Mouse (Mus musculus) MEL (cell line): ENCODE results near the gene Tmem231. TPM values are rescaled to one million over a fixed set of nuclear protein-coding genes. Genes with fewer than 3 reads are reported as not detected.
A peak's percentile ranks its signal among the peaks of the same experiment; 100 is the strongest.

ENCODE experiments used
- DNase-seq: peaks from one replicate; pipeline ENCODE4 v3.0.0; 2011; ENCODE audit warnings: low read depth, low spot score
- H3K27ac ChIP-seq: 2 replicates; pipeline ENCODE4 v1.5.1; 2012; ENCODE audit warnings: low read depth, mild to moderate bottlenecking, control low read depth, low read length, moderate library complexity; ENCODE audit not compliant: control insufficient read depth
- H3K27me3 ChIP-seq, 2 experiments: fragments of 150-350 bp in 1 of 2; sonication (generic) in 1 of 2; 2 replicates each; pipeline ENCODE4 v1.6.1; 2012; ENCODE audit warnings: low read length in 2 of 2, mild to moderate bottlenecking in 2 of 2, improper control_type of control experiment in 1 of 2, moderate library complexity in 1 of 2; ENCODE audit not compliant: insufficient read depth in 2 of 2, control insufficient read depth in 1 of 2
- H3K36me3 ChIP-seq, 2 experiments: 2 replicates each; pipeline ENCODE4 v1.6.1; 2012 to 2014; ENCODE audit warnings: low read length in 2 of 2, improper control_type of control experiment in 1 of 2, inconsistent platforms in 1 of 2, mild to moderate bottlenecking in 1 of 2; ENCODE audit not compliant: insufficient read depth in 2 of 2, control insufficient read depth in 1 of 2
- H3K4me1 ChIP-seq, 2 experiments: fragments of 150-350 bp in 1 of 2; sonication (generic) in 1 of 2; 2 replicates each; pipeline ENCODE4 v1.6.1; 2012; ENCODE audit warnings: low read length in 2 of 2, improper control_type of control experiment in 1 of 2, mild to moderate bottlenecking in 1 of 2; ENCODE audit not compliant: insufficient read depth in 2 of 2, control insufficient read depth in 1 of 2
- H3K4me3 ChIP-seq, 2 experiments: fragments of 150-350 bp in 1 of 2; sonication (generic) in 1 of 2; 2 replicates each; pipeline ENCODE4 v1.5.1; 2012; ENCODE audit warnings: low read depth in 2 of 2, low read length in 2 of 2, mild to moderate bottlenecking in 2 of 2, moderate library complexity in 2 of 2, control low read depth in 1 of 2, improper control_type of control experiment in 1 of 2; ENCODE audit not compliant: control insufficient read depth in 1 of 2, insufficient read depth in 1 of 2
- H3K79me2 ChIP-seq: 2 replicates; pipeline ENCODE4 v1.6.1; 2012; ENCODE audit warnings: mild to moderate bottlenecking, low read length, moderate library complexity; ENCODE audit not compliant: control insufficient read depth, poor library complexity, insufficient read depth
- H3K9ac ChIP-seq: 2 replicates; pipeline ENCODE4 v1.6.1; 2012; ENCODE audit warnings: low read depth, mild to moderate bottlenecking, control low read depth, low read length, moderate library complexity; ENCODE audit not compliant: control insufficient read depth, poor library complexity, severe bottlenecking
- H3K9me3 ChIP-seq: fragments of 150-350 bp; sonication (generic); replicated peaks from 2 replicates; pipeline ENCODE4 v1.6.1; 2012; ENCODE audit warnings: mild to moderate bottlenecking, low read length, improper control_type of control experiment, moderate library complexity; ENCODE audit not compliant: insufficient read depth
- CHD1 ChIP-seq: IDR thresholded peaks from 2 replicates; pipeline ENCODE4 v1.6.1; 2012; ENCODE audit warnings: low read depth, mild to moderate bottlenecking, inconsistent platforms, low read length, improper control_type of control experiment
- CHD2 ChIP-seq: IDR thresholded peaks from 2 replicates; pipeline ENCODE4 v1.6.1; 2011; ENCODE audit warnings: low read length, improper control_type of control experiment
- CTCF ChIP-seq, 3 experiments: IDR thresholded peaks in 2 of 3; conservative IDR thresholded peaks in 1 of 3; 2 replicates each; pipeline ENCODE4 v1.5.1; 2011 to 2012; ENCODE audit warnings: low read length in 3 of 3, low read depth in 2 of 3, mild to moderate bottlenecking in 2 of 3, improper control_type of control experiment in 1 of 3, inconsistent platforms in 1 of 3, mixed read lengths in 1 of 3, moderate library complexity in 1 of 3; ENCODE audit not compliant: control insufficient read depth in 1 of 3, insufficient read depth in 1 of 3, poor library complexity in 1 of 3, severe bottlenecking in 1 of 3
- E2F4 ChIP-seq: IDR thresholded peaks from 2 replicates; pipeline ENCODE4 v1.6.1; 2011; ENCODE audit warnings: low read depth, low read length, improper control_type of control experiment, borderline replicate concordance
- ELF1 ChIP-seq: IDR thresholded peaks from 2 replicates; pipeline ENCODE4 v1.6.1; 2014; ENCODE audit warnings: low read depth, mild to moderate bottlenecking, inconsistent platforms, low read length, improper control_type of control experiment, moderate library complexity
- EP300 ChIP-seq, 2 experiments: IDR thresholded peaks; 2 replicates each; pipeline ENCODE4 v1.6.1; 2011; ENCODE audit warnings: improper control_type of control experiment in 2 of 2, low read length in 2 of 2, low read depth in 1 of 2, mild to moderate bottlenecking in 1 of 2
- ETS1 ChIP-seq: IDR thresholded peaks from 2 replicates; pipeline ENCODE4 v1.6.1; 2012; ENCODE audit warnings: low read depth, mild to moderate bottlenecking, inconsistent platforms, low read length, improper control_type of control experiment, moderate library complexity
- GABPA ChIP-seq: IDR thresholded peaks from 2 replicates; pipeline ENCODE4 v1.6.1; 2012; ENCODE audit warnings: low read depth, mild to moderate bottlenecking, inconsistent platforms, low read length, improper control_type of control experiment, moderate library complexity
- GATA1 ChIP-seq: IDR thresholded peaks from 2 replicates; pipeline ENCODE4 v1.6.1; 2011; ENCODE audit warnings: low read depth, low read length, improper control_type of control experiment
- HCFC1 ChIP-seq: IDR thresholded peaks from 2 replicates; pipeline ENCODE4 v1.6.1; 2012; ENCODE audit warnings: low read depth, mild to moderate bottlenecking, inconsistent platforms, low read length, improper control_type of control experiment, moderate library complexity
- JUND ChIP-seq: IDR thresholded peaks from 2 replicates; pipeline ENCODE4 v1.6.1; 2011; ENCODE audit warnings: low read depth, mild to moderate bottlenecking, improper control_type of control experiment, low read length
- KAT2A ChIP-seq: conservative IDR thresholded peaks from 2 replicates; pipeline ENCODE4 v1.6.1; 2012; ENCODE audit warnings: low read depth, low read length, improper control_type of control experiment, inconsistent platforms
- MAFK ChIP-seq: IDR thresholded peaks from 2 replicates; pipeline ENCODE4 v1.6.1; 2011; ENCODE audit warnings: low read depth, mild to moderate bottlenecking, low read length, improper control_type of control experiment, borderline replicate concordance
- MAX ChIP-seq: IDR thresholded peaks from 2 replicates; pipeline ENCODE4 v1.6.1; 2011; ENCODE audit warnings: low read length, improper control_type of control experiment
- MAZ ChIP-seq: IDR thresholded peaks from 2 replicates; pipeline ENCODE4 v1.6.1; 2012; ENCODE audit warnings: low read depth, mild to moderate bottlenecking, inconsistent platforms, low read length, improper control_type of control experiment
- MEF2A ChIP-seq: IDR thresholded peaks from 2 replicates; pipeline ENCODE4 v1.6.1; 2014; ENCODE audit warnings: low read depth, mild to moderate bottlenecking, inconsistent platforms, low read length, improper control_type of control experiment; ENCODE audit not compliant: poor library complexity, insufficient replicate concordance, severe bottlenecking; ENCODE audit errors: extremely low read depth
- MXI1 ChIP-seq: IDR thresholded peaks from 2 replicates; pipeline ENCODE4 v1.6.1; 2011; ENCODE audit warnings: mild to moderate bottlenecking, low read depth, low read length, improper control_type of control experiment
- MYB ChIP-seq: IDR thresholded peaks from 2 replicates; pipeline ENCODE4 v1.6.1; 2011; ENCODE audit warnings: mild to moderate bottlenecking, low read depth, low read length, improper control_type of control experiment
- MYC ChIP-seq: IDR thresholded peaks from 2 replicates; pipeline ENCODE4 v1.6.1; 2011; ENCODE audit warnings: low read depth, mild to moderate bottlenecking, low read length, improper control_type of control experiment, moderate library complexity
- NELFE ChIP-seq: IDR thresholded peaks from 2 replicates; pipeline ENCODE4 v1.6.1; 2011; ENCODE audit warnings: low read depth, low read length, improper control_type of control experiment
- NRF1 ChIP-seq: IDR thresholded peaks from 2 replicates; pipeline ENCODE4 v1.6.1; 2014; ENCODE audit warnings: low read depth, mild to moderate bottlenecking, inconsistent platforms, low read length, improper control_type of control experiment, moderate library complexity; ENCODE audit not compliant: poor library complexity, insufficient read depth, severe bottlenecking
- POLR2A ChIP-seq, 2 experiments: IDR thresholded peaks; 2 replicates each; pipeline ENCODE4 v1.6.1; 2011 to 2012; ENCODE audit warnings: low read length in 2 of 2, mild to moderate bottlenecking in 2 of 2, control low read depth in 1 of 2, improper control_type of control experiment in 1 of 2, low read depth in 1 of 2, moderate library complexity in 1 of 2; ENCODE audit not compliant: control insufficient read depth in 1 of 2, insufficient read depth in 1 of 2, poor library complexity in 1 of 2
- POLR2AphosphoS2 ChIP-seq: IDR thresholded peaks from 2 replicates; pipeline ENCODE4 v1.6.1; 2011; ENCODE audit warnings: low read length, improper control_type of control experiment
- RAD21 ChIP-seq: IDR thresholded peaks from 2 replicates; pipeline ENCODE4 v1.6.1; 2011; ENCODE audit warnings: mild to moderate bottlenecking, low read depth, low read length, improper control_type of control experiment
- SIN3A ChIP-seq: IDR thresholded peaks from 2 replicates; pipeline ENCODE4 v1.6.1; 2012; ENCODE audit warnings: low read length, improper control_type of control experiment, inconsistent platforms
- SMC3 ChIP-seq: IDR thresholded peaks from 2 replicates; pipeline ENCODE4 v1.6.1; 2011; ENCODE audit warnings: low read depth, low read length, improper control_type of control experiment
- TAL1 ChIP-seq: IDR thresholded peaks from 2 replicates; pipeline ENCODE4 v1.6.1; 2012; ENCODE audit warnings: mild to moderate bottlenecking, inconsistent platforms, low read length, moderate library complexity, mixed read lengths
- TBP ChIP-seq: IDR thresholded peaks from 2 replicates; pipeline ENCODE4 v1.8.0; 2011; ENCODE audit warnings: low read depth, low read length, improper control_type of control experiment
- TCF12 ChIP-seq: IDR thresholded peaks from 2 replicates; pipeline ENCODE4 v1.6.1; 2014; ENCODE audit warnings: low read depth, mild to moderate bottlenecking, inconsistent platforms, low read length, improper control_type of control experiment, moderate library complexity
- UBTF ChIP-seq: IDR thresholded peaks from 2 replicates; pipeline ENCODE4 v1.6.1; 2012; ENCODE audit warnings: low read depth, mild to moderate bottlenecking, inconsistent platforms, low read length, improper control_type of control experiment, moderate library complexity, borderline replicate concordance; ENCODE audit not compliant: insufficient read depth
- USF1 ChIP-seq: IDR thresholded peaks from 2 replicates; pipeline ENCODE4 v1.6.1; 2014; ENCODE audit warnings: low read depth, mild to moderate bottlenecking, inconsistent platforms, low read length, improper control_type of control experiment, moderate library complexity
- USF2 ChIP-seq, 2 experiments: IDR thresholded peaks; 2 replicates each; pipeline ENCODE4 v1.6.1; 2011 to 2012; ENCODE audit warnings: improper control_type of control experiment in 2 of 2, low read length in 2 of 2, borderline replicate concordance in 1 of 2, inconsistent platforms in 1 of 2, low read depth in 1 of 2, mild to moderate bottlenecking in 1 of 2; ENCODE audit not compliant: insufficient read depth in 1 of 2
- ZC3H11A ChIP-seq: IDR thresholded peaks from 2 replicates; pipeline ENCODE4 v1.6.1; 2012; ENCODE audit warnings: low read depth, mild to moderate bottlenecking, inconsistent platforms, low read length, improper control_type of control experiment
- ZKSCAN1 ChIP-seq: IDR thresholded peaks from 2 replicates; pipeline ENCODE4 v1.6.1; 2012; ENCODE audit warnings: low read depth, mild to moderate bottlenecking, inconsistent platforms, low read length, improper control_type of control experiment, moderate library complexity
- ZMIZ1 ChIP-seq: IDR thresholded peaks from 2 replicates; pipeline ENCODE4 v1.6.1; 2012; ENCODE audit warnings: low read depth, mild to moderate bottlenecking, inconsistent platforms, low read length, improper control_type of control experiment, moderate library complexity
- ZNF384 ChIP-seq: IDR thresholded peaks from 2 replicates; pipeline ENCODE4 v1.6.1; 2012; ENCODE audit warnings: low read depth, mild to moderate bottlenecking, inconsistent platforms, low read length, improper control_type of control experiment
- polyA plus RNA-seq, 2 experiments: library from polyadenylated mRNA; stranded (reverse) in 1 of 2; unstranded in 1 of 2; fragments of >175 nt in 1 of 2; fragments of >200 nt in 1 of 2; gene quantifications; 2 replicates each; pipeline versions ENCODE4 v1.2.1 to v1.2.4; 2012; ENCODE audit warnings: low replicate concordance in 2 of 2, low read depth in 1 of 2; ENCODE audit not compliant: insufficient read length in 2 of 2, insufficient read depth in 1 of 2, missing spikeins in 1 of 2
- total RNA-seq: library from RNA; depleted of rRNA; stranded (reverse); fragments of 300-350 nt; gene quantifications from 2 replicates; pipeline ENCODE4 v1.2.3, GENCODE M21; 2012

Tmem231 gene
- total and polyA plus RNA-seq, 3 experiments, result 0.85 to 2.5 TPM; not detected in 1

DNA sequence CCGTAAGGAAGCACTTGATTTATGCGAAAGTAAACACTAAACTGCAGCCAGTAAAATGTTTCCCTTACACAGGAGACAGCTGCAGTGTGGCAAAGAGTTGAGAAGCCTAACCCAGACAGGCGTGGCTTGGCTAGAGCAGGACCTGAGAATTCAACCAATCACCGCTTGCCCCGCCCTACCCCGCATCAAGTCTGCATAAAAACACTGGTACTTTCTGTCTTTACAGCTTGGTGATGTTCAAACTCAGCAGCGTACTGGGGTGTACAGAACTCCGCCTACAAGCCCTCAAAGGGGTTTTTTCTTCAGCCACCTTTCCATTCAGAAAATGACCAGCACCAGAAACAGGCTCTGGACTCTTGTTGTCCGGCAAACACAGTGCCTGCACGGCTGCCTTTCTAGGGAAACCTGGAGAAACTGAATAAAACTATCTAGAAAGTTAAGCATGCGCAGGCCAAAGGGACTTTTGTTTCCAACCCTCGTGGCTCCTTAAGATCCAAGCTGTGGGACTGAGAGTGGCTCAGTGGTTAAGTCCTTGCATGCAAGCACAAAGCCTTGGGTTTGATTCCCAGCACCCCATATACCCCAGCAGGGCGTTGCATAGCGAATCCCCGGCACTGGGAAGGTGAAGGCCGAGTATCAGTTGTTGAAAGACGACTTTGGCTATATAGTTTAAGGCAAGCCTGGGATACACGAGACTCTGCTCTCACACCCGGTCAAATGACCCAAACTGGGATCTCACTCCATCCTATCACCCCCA lies 923 bp downstream of the Tmem231 start:
- DNase-seq, result peak; percentile 96
- Histone ChIP-seq H3K9ac (peak overlapping the region; percentile 64), H3K9me3 (no peaks in the 10 kb centered on the region), H3K79me2 (no peaks in the 10 kb centered on the region), H3K4me3 (peak overlapping the region; percentile 70 to 88), H3K27me3 (no peaks in the 10 kb centered on the region), H3K36me3 (peaks cover 0 to 20% of the 10 kb centered on the region in 2 experiments; a peak in 2 of 4 replicates), H3K27ac (peak overlapping the region; percentile 20; the same call in 1 of the 2 replicates), H3K4me1 (peaks cover 2 to 18% of the 10 kb centered on the region in 2 experiments; a peak in 3 of 4 replicates)
- TF ChIP-seq MAX, result no peak
- peak; percentile 33; the same call in 1 of the 2 replicates for TF ChIP-seq ETS1
- TF ChIP-seq E2F4, result no peak
- TF ChIP-seq NRF1, result peak; percentile 55; the same call in 1 of the 2 replicates
- TF ChIP-seq MYB, result no peak
- peak in 1 of 2 experiments; percentile 66; a peak in 2 of 4 replicates for TF ChIP-seq POLR2A (IDR thresholded peaks at IDR 0.05; ENCODE audit: control insufficient read depth in 1 of 2, insufficient read depth in 1 of 2, low read depth in 1 of 2, low read length in 2 of 2, poor library complexity in 1 of 2)
- TF ChIP-seq MEF2A, result no peak
- no peak for TF ChIP-seq CHD1
- no peak for TF ChIP-seq POLR2AphosphoS2
- TF ChIP-seq EP300 (IDR thresholded peaks at IDR 0.05; ENCODE audit: low read depth in 1 of 2, low read length in 2 of 2), result no peak
- TF ChIP-seq KAT2A, result no peak
- peak; percentile 87 for TF ChIP-seq TBP
- TF ChIP-seq CHD2, result no peak
- TF ChIP-seq TAL1, result no peak
- TF ChIP-seq MAZ, result no peak; the same call in 1 of the 2 replicates
- TF ChIP-seq ZNF384, result 0 out of 2 replicates have a peak, but pooled peaks have one; percentile 27
- TF ChIP-seq SIN3A, result peak; percentile 65
- no peak for TF ChIP-seq USF2 (IDR thresholded peaks at IDR 0.05; ENCODE audit: borderline replicate concordance in 1 of 2, insufficient read depth in 1 of 2, low read depth in 1 of 2, low read length in 2 of 2)
- TF ChIP-seq USF1, result no peak
- peak; percentile 31; the same call in 1 of the 2 replicates for TF ChIP-seq NELFE
- TF ChIP-seq ZKSCAN1, result no peak
- TF ChIP-seq HCFC1, result no peak
- TF ChIP-seq ELF1, result no peak
- TF ChIP-seq UBTF, result no peak
- no peak for TF ChIP-seq MAFK
- 0 out of 2 replicates have a peak, but pooled peaks have one; percentile 16 for TF ChIP-seq ZMIZ1
- no peak for TF ChIP-seq TCF12
- no peak for TF ChIP-seq MYC
- peak; percentile 57; the same call in 1 of the 2 replicates for TF ChIP-seq MXI1
- TF ChIP-seq GATA1, result no peak
- TF ChIP-seq GABPA, result no peak
- no peak for TF ChIP-seq RAD21
- TF ChIP-seq SMC3, result no peak
- TF ChIP-seq JUND, result no peak
- TF ChIP-seq CTCF (IDR thresholded peaks at IDR 0.05 in 2 of 3, conservative IDR thresholded peaks at IDR 0.05 in 1 of 3; ENCODE audit: control insufficient read depth in 1 of 3, insufficient read depth in 1 of 3, low read depth in 2 of 3, low read length in 3 of 3, poor library complexity in 1 of 3, severe bottlenecking in 1 of 3), result no peak
- no peak for TF ChIP-seq ZC3H11A
